Mouse (Mus musculus) lung, postnatal 14 days (tissue): Measurements from ENCODE around the gene Il17rc.
A peak's percentile ranks its signal among the peaks of the same experiment; 100 is the strongest.

ENCODE experiments used
- DNase-seq: peaks from one replicate; pipeline ENCODE4 v3.0.0; 2021

Gene Il17rc

DNA sequence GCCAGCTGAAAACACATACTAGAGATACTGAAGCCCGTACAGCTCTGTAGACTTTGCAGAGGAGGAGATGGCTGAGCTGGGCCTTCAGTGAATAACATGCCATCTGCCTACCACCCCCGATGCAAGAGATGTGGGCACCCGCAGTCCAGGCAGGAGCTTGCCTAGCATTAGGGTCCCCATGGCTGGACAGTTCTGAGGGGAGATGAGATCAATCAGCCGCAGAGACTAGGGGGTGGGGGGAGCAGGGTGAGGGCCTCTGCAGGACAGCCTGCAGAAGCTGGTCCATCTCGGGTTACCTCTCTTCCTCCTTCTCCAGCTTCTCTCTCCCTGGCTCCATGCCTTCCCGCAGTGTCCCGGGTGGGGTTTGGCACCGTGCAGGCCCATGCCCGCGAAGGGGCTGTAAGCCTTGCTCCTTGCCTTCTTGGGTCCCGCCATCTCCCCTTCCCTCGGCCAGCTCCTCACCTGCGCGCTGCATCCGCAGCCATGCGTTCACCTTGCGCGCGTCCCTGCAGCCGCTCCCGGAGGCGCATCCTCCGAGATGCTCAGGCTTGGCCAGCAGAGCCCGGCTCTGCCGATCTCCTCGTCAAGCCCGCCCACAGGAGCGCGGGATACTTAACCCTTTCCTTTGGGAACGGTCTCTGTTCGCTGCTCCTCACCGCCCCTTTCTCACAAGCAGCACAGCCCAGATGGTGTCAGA, 30.3 kb downstream of the Il17rc start, which contains the start of gene Prrt3:
Prrt3 (minus strand) TSS at position 544 of the 697 bp plus-strand sequence.
- no peak for DNase-seq

GRCm38 (mm10) chr6:113502801-113503200, 31.6 kb downstream of the Il17rc start:
- no peak for DNase-seq

- DNase-seq, result no peak
Observed at GRCm38 (mm10) chr6:113505689-113506088, 34.5 kb downstream of the Il17rc start.

DNA sequence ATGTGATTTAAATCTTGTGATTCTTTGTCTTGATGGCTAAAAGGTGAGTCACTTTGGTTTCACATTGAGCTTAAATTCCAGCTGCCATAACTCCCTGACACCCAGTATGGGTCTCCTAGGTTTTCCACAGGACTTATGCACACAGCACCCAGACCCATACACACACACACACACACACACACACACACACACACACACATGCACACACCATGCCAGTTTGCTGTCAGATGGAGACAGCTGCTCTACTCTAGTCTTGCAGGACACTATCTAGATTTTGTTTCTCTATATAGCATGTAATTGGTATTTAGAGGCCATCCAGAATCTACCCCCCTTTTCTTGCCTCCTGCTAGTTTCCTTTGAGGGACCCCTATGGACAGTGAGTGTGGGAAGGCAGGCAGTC, 35.9 kb downstream of the Il17rc start:
- no peak for DNase-seq

DNA sequence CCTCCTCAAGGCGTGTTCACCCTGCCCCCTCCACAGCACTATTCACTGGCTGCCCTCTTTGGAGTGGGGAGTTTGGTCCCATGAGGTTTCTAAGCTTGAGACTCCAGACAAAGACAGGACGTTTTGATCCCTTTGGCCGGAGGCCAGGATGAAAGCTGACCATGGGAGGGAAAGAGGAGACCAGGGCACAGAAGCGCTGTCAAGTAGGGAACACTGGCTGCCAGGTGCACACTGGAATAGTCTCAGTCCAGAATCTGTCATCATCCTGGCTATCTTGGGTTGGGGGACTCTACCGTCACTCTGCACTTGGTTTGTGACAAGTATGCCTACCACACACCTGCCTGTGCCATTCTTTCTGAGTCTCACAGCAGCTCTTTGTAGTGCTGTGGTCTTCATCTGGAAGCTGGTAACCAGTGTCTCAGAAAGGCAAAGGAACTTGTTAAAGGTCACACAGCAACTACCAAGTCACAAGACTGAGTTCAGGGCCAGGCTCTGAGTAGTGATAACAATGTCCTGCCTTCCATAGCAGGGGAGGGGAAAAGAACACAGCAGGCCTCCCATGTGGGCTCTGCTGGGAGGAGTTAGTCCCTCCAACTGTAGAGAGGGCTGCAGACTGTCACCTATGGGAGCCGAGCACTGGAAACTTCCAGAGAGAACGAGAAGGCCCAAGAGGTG, 37.2 kb downstream of the Il17rc start:
- DNase-seq, result no peak

- DNase-seq, result no peak
Observed at GRCm38 (mm10) chr6:113508947-113509280, 37.7 kb downstream of the Il17rc start.

GRCm38 (mm10) chr6:113513944-113514343, 42.7 kb downstream of the Il17rc start:
- DNase-seq, result no peak

DNA sequence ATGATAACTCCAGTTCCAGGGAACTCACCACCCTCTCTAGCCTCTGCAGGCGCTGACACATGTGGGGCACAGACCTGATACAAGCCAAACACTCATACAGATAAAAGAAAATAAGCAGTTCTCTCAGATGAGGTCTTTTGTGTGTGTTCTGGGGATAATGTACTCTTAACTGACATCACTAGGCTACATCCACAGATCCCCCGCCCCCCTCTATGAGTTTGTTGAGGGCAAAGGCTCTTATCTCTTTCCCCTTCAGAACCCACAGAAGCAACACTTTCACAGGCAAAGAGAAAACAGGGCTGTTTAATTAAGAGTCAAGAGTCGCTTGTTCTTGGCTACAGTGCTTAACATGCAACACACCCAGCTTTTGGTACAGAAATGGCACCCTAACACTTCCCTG, 43.4 kb downstream of the Il17rc start:
- no peak for DNase-seq

GRCm38 (mm10) chr6:113517434-113518080, 46.3 kb downstream of the Il17rc start:
- DNase-seq, result no peak

- DNase-seq, result no peak
Observed at GRCm38 (mm10) chr6:113522310-113522709, 51.1 kb downstream of the Il17rc start.

GRCm38 (mm10) chr6:113523420-113523819, 52.2 kb downstream of the Il17rc start:
- DNase-seq, result no peak

DNA sequence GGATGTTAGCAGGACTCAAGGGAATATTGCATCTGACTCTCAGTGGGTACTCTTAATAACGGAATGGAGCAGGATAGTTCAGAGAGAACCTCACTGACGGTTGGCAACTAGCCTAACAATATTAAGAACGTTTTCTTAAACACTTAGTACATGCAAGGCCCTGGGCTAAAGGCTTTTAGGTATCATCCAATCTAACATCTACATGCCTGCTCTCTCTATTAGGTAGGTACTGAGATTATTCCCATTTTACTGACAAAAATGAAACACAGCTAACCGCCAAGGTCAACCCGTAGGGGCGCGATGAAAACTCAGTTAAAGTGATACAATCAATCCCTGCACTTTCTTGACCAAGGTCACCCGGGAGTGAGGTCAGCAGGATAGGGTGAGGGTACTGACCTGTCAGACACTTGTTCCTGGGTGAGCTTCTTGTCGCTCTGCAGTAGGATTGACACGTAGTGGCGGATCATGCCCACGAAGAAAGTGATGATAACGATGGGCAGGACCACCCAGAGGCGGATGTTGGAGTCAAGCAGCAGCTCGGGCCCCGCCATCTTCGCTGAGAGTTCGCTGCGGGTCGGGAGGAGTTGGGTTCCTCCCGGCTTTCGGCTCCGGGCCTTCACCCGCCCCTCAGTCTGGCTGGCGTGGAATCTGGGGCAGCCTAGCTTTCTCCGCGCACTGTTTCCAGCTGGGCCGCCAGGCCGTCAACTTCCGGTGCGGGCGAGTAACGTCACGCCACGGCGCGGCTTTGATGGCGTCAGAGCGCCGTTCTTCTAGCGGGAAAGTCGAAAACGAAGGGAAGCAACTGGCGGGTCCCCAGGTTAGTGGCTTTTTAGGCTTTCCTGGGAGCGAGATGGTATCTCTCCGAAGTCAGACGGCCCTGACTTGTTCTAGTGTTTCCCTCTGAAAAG, 60.0 kb downstream of the Il17rc start, which contains the start of the genes Emc3 and Fancd2:
Emc3 (minus strand) TSS at position 721 of the 908 bp plus-strand sequence.
Fancd2 (plus strand) TSS at position 751 of the 908 bp plus-strand sequence.
- peak; percentile 92 for DNase-seq

GRCm38 (mm10) chr6:113531840-113532404, 60.7 kb downstream of the Il17rc start:
- no peak for DNase-seq
